Mouse (Mus musculus) myocyte (in vitro differentiated cells): ENCODE measurements around the gene Aftph. TPM values are rescaled to one million over a fixed set of nuclear protein-coding genes. Genes with fewer than 3 reads are reported as not detected.
A peak's percentile ranks its signal among the peaks of the same experiment; 100 is the strongest.

ENCODE experiments used
- H3K27me3 ChIP-seq: one replicate; pipeline ENCODE4 v1.6.1; 2011; ENCODE audit not compliant: control insufficient read depth, insufficient read depth, insufficient read length
- H3K36me3 ChIP-seq: one replicate; pipeline ENCODE4 v1.6.1; 2011; ENCODE audit not compliant: control insufficient read depth, insufficient read depth
- H3K4me2 ChIP-seq: one replicate; pipeline ENCODE4 v1.6.1; 2011; ENCODE audit warnings: low read depth, control low read depth
- H3K4me3 ChIP-seq: one replicate; pipeline ENCODE4 v1.5.1; 2011; ENCODE audit warnings: mild to moderate bottlenecking, control low read depth, moderate library complexity
- H3K79me2 ChIP-seq: one replicate; pipeline ENCODE4 v1.6.1; 2011; ENCODE audit not compliant: control insufficient read depth, insufficient read depth
- H3ac ChIP-seq: one replicate; pipeline ENCODE4 v1.6.1; 2011; ENCODE audit not compliant: control insufficient read depth, insufficient read length
- CEBPB ChIP-seq: IDR thresholded peaks from 2 replicates; pipeline ENCODE4 v1.6.1; 2011; ENCODE audit warnings: mild to moderate bottlenecking, moderate library complexity; ENCODE audit not compliant: poor library complexity, insufficient read depth, severe bottlenecking
- E2F4 ChIP-seq: IDR thresholded peaks from one replicate; pipeline ENCODE4 v1.6.1; 2011; ENCODE audit warnings: mild to moderate bottlenecking, control low read depth, moderate library complexity; ENCODE audit not compliant: insufficient read depth
- MAX ChIP-seq: IDR thresholded peaks from one replicate; pipeline ENCODE4 v1.6.1; 2011; ENCODE audit warnings: low read depth, mild to moderate bottlenecking, control low read depth
- MYOD1 ChIP-seq, 3 experiments: IDR thresholded peaks; one replicate each; pipeline ENCODE4 v1.6.1; 2011; ENCODE audit warnings: control low read depth in 2 of 3, low read depth in 2 of 3, mild to moderate bottlenecking in 2 of 3, moderate library complexity in 1 of 3; ENCODE audit not compliant: insufficient read length in 2 of 3, control insufficient read depth in 1 of 3
- MYOG ChIP-seq, 3 experiments: IDR thresholded peaks; one replicate each; pipeline ENCODE4 v1.6.1; 2011; ENCODE audit warnings: control low read depth in 2 of 3, low read depth in 2 of 3, mild to moderate bottlenecking in 2 of 3; ENCODE audit not compliant: insufficient read length in 2 of 3, control insufficient read depth in 1 of 3, insufficient read depth in 1 of 3
- POLR2A ChIP-seq: IDR thresholded peaks from one replicate; pipeline ENCODE4 v1.6.1; 2011; ENCODE audit warnings: low read depth, mild to moderate bottlenecking, control low read depth, moderate library complexity; ENCODE audit not compliant: insufficient read length
- POLR2AphosphoS2 ChIP-seq: IDR thresholded peaks from one replicate; pipeline ENCODE4 v1.6.1; 2011; ENCODE audit warnings: low read depth, control low read depth; ENCODE audit not compliant: insufficient read length
- REST ChIP-seq: IDR thresholded peaks from one replicate; pipeline ENCODE4 v1.6.1; 2011; ENCODE audit warnings: mild to moderate bottlenecking, control low read depth, moderate library complexity; ENCODE audit not compliant: insufficient read depth, insufficient read length
- SRF ChIP-seq: IDR thresholded peaks from one replicate; pipeline ENCODE4 v1.6.1; 2011; ENCODE audit warnings: low read depth; ENCODE audit not compliant: control insufficient read depth, insufficient read length
- TCF12 ChIP-seq: IDR thresholded peaks from one replicate; pipeline ENCODE4 v1.6.1; 2011; ENCODE audit warnings: mild to moderate bottlenecking, control low read depth; ENCODE audit not compliant: poor library complexity, insufficient read depth, severe bottlenecking
- TCF3 ChIP-seq: IDR thresholded peaks from one replicate; pipeline ENCODE4 v1.6.1; 2011; ENCODE audit warnings: low read depth, control low read depth; ENCODE audit not compliant: insufficient read length
- USF1 ChIP-seq: IDR thresholded peaks from one replicate; pipeline ENCODE4 v1.6.1; 2011; ENCODE audit warnings: low read depth, mild to moderate bottlenecking, control low read depth, moderate library complexity
- polyA plus RNA-seq: library from polyadenylated mRNA; unstranded; fragments of >200 nt; fragmentation: generic; extraction: Trizol; gene quantifications from one replicate; pipeline ENCODE4 v1.2.1, GENCODE M21; 2012; ENCODE audit warnings: missing spikeins

The Aftph gene
- polyA plus RNA-seq, 1 experiment, result 7.6 TPM

GRCm38 (mm10) chr11:20644166-20644565 is 97.2 kb downstream of the Aftph start:
- TF ChIP-seq MAX (no peak), SRF (no peak), USF1 (no peak), MYOD1 (IDR thresholded peaks at IDR 0.05; ENCODE audit: control insufficient read depth in 1 of 3, insufficient read length in 2 of 3, low read depth in 2 of 3) (no peak)
- no peaks in the 10 kb centered on the region for H3K27me3 ChIP-seq

GRCm38 (mm10) chr11:20643161-20643560 is 98.2 kb downstream of the Aftph start:
- Histone ChIP-seq H3K4me2 (no peak overlapping the region), H3K27me3 (no peaks in the 10 kb centered on the region), H3K36me3 (peaks cover 6% of the 10 kb centered on the region), H3K4me3 (no peak overlapping the region), H3ac (no peak overlapping the region), H3K79me2 (peaks cover 95% of the 10 kb centered on the region)
- TF ChIP-seq MAX, result no peak
- no peak for TF ChIP-seq MYOG (IDR thresholded peaks at IDR 0.05; ENCODE audit: control insufficient read depth in 1 of 3, insufficient read depth in 1 of 3, insufficient read length in 2 of 3, low read depth in 2 of 3)
- TF ChIP-seq MYOD1 (IDR thresholded peaks at IDR 0.05; ENCODE audit: control insufficient read depth in 1 of 3, insufficient read length in 2 of 3, low read depth in 2 of 3), result no peak
- TF ChIP-seq TCF3, result no peak
- no peak for TF ChIP-seq USF1
- TF ChIP-seq POLR2AphosphoS2, result no peak
- TF ChIP-seq CEBPB, result no peak
- no peak for TF ChIP-seq SRF

More at GRCm38 (mm10) chr11:20644166-20644565, 97.2 kb downstream of the Aftph start:
- peaks cover 11% of the 10 kb centered on the region for H3K36me3 ChIP-seq
- no peak overlapping the region for H3ac ChIP-seq
- peaks cover 92% of the 10 kb centered on the region for H3K79me2 ChIP-seq
- H3K4me2 ChIP-seq, result no peak overlapping the region
- H3K4me3 ChIP-seq, result no peak overlapping the region

- H3K4me2 ChIP-seq, result no peak overlapping the region
- peaks cover 100% of the 10 kb centered on the region for H3K79me2 ChIP-seq
- peaks cover 2% of the 10 kb centered on the region for H3K36me3 ChIP-seq
- no peak overlapping the region for H3ac ChIP-seq
- no peak overlapping the region for H3K4me3 ChIP-seq
- TF ChIP-seq CEBPB (no peak), TCF3 (no peak), USF1 (no peak), REST (no peak), MAX (no peak), E2F4 (no peak), POLR2AphosphoS2 (no peak), SRF (no peak), MYOG (IDR thresholded peaks at IDR 0.05; ENCODE audit: control insufficient read depth in 1 of 3, insufficient read depth in 1 of 3, insufficient read length in 2 of 3, low read depth in 2 of 3) (no peak), TCF12 (no peak), MYOD1 (IDR thresholded peaks at IDR 0.05; ENCODE audit: control insufficient read depth in 1 of 3, insufficient read length in 2 of 3, low read depth in 2 of 3) (no peak), POLR2A (no peak)
- no peaks in the 10 kb centered on the region for H3K27me3 ChIP-seq
Measured at GRCm38 (mm10) chr11:20642321-20642720, 99.1 kb downstream of the Aftph start.

- no peak overlapping the region for H3ac ChIP-seq
- H3K79me2 ChIP-seq, result peaks cover 100% of the 10 kb centered on the region
Measured at GRCm38 (mm10) chr11:20639918-20640447, 101.4 kb downstream of the Aftph start.

GRCm38 (mm10) chr11:20638841-20639240 is 102.5 kb downstream of the Aftph start:
- H3K27me3 ChIP-seq, result no peaks in the 10 kb centered on the region
- no peak overlapping the region for H3ac ChIP-seq
- peaks cover 100% of the 10 kb centered on the region for H3K79me2 ChIP-seq
- H3K36me3 ChIP-seq, result no peaks in the 10 kb centered on the region
- H3K4me2 ChIP-seq, result no peak overlapping the region
- H3K4me3 ChIP-seq, result no peak overlapping the region
- TF ChIP-seq TCF12, result no peak
- TF ChIP-seq MYOD1 (IDR thresholded peaks at IDR 0.05; ENCODE audit: control insufficient read depth in 1 of 3, insufficient read length in 2 of 3, low read depth in 2 of 3), result no peak
- TF ChIP-seq MYOG (IDR thresholded peaks at IDR 0.05; ENCODE audit: control insufficient read depth in 1 of 3, insufficient read depth in 1 of 3, insufficient read length in 2 of 3, low read depth in 2 of 3), result no peak
- TF ChIP-seq POLR2AphosphoS2, result no peak
- no peak for TF ChIP-seq POLR2A
- TF ChIP-seq USF1, result no peak
- no peak for TF ChIP-seq CEBPB
- TF ChIP-seq E2F4, result no peak
- no peak for TF ChIP-seq REST
- TF ChIP-seq SRF, result no peak
- no peak for TF ChIP-seq MAX
- TF ChIP-seq TCF3, result no peak

More at GRCm38 (mm10) chr11:20639918-20640447, 101.4 kb downstream of the Aftph start:
- Histone ChIP-seq H3K36me3 (no peaks in the 10 kb centered on the region), H3K27me3 (no peaks in the 10 kb centered on the region), H3K4me3 (no peak overlapping the region), H3K4me2 (peak overlapping the region; percentile 70)
- TF ChIP-seq TCF12 (no peak), MYOG (IDR thresholded peaks at IDR 0.05; ENCODE audit: control insufficient read depth in 1 of 3, insufficient read depth in 1 of 3, insufficient read length in 2 of 3, low read depth in 2 of 3) (peak in 2 of 3 experiments; percentile 47 to 72), MYOD1 (IDR thresholded peaks at IDR 0.05; ENCODE audit: control insufficient read depth in 1 of 3, insufficient read length in 2 of 3, low read depth in 2 of 3) (peak in 2 of 3 experiments; percentile 51 to 71)
